Mouse (Mus musculus): ENCODE results near the gene Asna1.

Gene Asna1

DNA sequence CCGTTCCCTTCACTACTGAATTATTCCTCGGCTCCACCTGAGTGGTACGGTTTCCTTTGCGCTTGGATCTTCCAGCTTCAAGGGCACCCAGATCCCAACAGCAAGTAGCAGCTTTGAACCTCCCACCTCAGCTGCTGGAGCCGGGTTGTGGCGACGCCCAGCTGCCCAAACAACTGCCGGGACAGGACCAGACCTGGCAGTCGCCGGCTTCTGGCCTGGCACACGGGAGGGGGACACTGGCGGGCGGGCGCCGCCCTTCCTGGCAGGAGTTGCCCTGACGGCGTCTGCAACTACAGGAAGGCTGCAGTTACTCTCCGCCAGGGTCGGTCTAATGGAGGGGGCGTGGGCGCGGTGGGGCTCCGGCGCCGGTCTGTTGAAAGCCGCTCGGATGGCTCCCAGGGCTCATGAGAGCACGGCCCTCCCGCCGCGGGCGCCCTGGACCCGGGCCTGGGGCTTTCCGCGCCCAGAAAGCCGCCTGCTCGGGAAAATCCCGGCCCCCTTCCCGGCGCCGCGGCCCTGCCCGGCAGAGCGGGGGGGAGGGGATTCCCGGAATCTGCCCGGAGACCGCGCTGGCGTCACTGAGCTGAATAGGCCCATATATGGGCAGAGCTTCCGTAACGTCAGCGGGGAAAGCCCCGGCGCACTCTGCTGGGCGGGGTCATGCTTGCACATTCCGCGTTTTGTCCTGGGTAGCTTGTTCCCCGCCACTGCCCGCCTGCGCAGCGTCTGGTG lies 48.9 kb downstream of the Asna1 start:
- DNase-seq (ENCODE audit: low spot score in 2 of 2), result peak; percentile 94

DNA sequence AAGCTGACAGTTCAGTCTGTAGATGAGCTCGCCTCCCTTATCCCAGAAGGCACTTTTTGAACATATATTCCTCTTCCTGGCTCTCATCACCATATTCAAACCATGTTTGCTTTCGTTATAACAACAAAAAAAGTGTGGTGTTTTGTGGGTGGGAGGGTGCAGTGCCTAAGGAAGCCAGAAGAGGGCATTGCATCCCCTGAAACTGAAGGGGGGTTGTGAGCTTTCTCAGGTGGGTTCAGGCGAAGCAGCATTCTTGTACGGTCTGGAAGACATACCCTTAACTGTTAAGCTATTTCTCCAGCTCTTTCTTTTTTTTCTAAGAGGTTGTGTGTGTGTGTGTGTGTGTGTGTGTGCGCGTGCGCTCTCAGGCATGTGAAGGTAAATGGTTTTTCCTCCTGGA lies 49.6 kb downstream of the Asna1 start:
- DNase-seq (ENCODE audit: low spot score in 2 of 2), result peak; percentile 77 to 85

DNA sequence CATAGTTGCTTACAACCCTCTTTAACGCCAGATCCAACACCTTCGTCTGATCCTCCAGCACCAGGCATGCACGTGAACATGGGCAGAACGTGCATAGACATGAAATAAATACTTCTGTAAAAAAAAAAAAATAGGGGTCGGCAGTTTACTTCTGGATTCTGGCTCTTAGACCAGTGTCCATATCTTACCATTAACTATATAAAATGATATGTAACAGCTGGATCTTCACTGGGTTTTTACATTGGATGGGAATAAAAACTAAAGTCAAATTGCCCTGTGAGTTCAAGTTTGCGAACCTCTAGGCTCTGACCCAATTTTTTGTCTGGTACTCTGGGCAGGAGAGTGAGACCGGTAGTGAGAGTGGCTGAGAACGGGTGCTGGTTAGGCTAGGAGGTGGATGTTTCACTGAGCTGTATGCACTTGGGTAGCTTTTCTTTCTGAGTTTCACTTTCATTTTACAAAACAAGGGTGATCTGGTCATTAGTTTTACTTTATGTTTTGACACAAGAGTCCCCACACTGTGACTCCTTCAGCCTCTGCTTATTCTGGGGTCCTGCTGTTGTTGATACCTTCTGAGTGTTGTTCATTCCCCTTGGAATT lies 50.4 kb downstream of the Asna1 start:
- DNase-seq (ENCODE audit: low spot score in 2 of 2), result peak; percentile 28 to 38

DNA sequence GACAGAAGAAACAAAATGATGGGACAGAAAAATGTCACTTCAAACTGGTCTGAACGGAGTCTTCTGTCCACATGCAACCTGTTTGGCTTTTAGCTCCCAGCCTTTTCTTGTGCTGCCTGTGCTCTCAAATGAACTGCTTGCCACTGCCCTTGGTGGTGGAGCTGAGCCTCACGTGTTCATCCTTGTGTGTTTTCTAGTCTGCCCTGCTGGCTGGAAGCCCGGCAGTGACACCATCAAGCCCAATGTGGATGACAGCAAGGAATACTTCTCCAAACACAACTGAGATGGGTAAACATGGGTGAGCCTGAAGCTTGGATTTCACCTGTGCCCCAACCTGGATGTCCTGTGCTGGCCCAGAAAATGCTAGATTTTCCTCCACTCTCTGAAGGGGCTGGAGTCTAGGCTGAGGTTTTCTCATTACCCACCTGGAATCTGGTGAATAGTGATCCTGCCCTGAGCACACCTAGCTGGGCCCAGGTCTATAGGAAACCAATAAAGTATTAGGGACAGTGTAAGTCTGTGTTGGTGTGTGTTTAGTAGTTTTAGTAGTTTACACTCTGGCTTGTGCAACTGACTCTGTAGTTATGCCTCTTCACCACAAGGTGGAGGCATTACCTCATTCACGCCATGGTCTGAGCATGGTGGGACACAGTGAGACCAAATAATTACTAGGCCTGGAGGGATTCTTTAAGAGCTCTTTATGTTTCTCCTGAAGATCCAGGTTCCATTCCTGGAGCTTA lies 51.1 kb downstream of the Asna1 start:
- peak; percentile 50 to 59 for DNase-seq (ENCODE audit: low spot score in 2 of 2)

DNA sequence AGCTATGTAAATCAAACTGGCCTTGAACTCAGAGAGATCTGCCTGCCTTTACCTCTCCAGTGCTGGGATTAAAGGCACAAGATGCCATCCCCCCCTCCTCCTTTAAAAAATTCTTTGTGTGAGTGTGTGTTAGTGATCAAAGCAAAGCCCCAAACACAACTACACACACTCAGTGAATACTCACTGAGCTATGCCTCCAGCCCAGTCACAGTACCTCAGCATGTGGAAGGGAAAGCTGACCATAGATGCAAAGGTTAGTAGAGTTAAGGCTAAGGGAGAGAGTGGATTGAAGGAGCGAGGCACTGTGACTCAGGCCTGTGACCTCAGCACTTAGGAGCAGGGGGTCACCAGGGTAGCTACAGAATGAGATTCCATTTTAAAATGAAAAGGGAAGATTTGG lies 52.0 kb downstream of the Asna1 start:
- DNase-seq (ENCODE audit: low spot score in 2 of 2), result no peak

DNA sequence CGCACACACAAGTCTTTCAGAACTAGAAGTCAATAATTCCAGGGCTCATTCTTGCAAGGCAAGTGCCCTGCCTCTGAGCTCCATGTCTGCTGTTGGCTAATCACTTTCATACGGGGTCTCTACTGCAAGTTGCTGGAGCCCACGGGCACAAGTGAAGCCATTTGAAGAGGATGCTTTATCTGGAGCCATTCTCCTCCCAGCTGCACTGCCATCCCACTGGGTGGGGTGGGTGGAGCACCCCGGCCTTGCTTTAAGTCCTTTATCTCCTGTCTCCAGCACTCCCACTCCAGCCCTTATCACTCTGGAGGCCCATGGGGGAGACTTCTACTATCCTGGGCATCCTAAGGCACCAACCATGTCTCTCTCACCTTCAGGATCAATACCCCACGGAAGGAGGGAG lies 54.2 kb downstream of the Asna1 start:
- peak; percentile 73 to 86 for DNase-seq (ENCODE audit: low spot score in 2 of 2)

DNA sequence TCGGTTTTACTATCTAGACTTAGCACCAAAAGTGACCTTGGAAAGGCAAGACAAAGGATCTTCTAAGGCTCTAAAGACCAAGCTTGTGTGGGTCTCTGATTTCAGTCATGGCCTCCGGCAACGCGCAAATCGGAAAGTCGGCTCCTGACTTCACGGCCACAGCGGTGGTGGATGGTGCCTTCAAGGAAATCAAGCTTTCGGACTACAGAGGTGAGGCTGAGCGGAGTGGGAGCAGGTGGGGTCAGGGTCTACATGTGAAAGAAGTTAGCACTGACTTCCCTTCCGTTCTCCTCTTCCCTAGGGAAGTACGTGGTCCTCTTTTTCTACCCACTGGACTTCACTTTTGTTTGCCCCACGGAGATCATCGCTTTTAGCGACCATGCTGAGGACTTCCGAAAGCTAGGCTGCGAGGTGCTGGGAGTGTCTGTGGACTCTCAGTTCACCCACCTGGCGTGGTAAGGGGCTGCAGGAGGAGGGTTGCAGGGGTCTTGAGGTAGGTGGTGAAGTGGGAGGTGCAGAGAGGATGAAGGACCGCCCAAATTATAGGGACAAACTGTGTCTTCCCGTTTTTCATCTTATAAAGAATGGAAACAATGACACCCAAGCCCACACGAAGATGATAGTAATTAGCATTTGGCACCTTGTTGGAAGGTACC lies 54.8 kb downstream of the Asna1 start:
- DNase-seq (ENCODE audit: low spot score in 2 of 2), result peak; percentile 50 to 58

DNA sequence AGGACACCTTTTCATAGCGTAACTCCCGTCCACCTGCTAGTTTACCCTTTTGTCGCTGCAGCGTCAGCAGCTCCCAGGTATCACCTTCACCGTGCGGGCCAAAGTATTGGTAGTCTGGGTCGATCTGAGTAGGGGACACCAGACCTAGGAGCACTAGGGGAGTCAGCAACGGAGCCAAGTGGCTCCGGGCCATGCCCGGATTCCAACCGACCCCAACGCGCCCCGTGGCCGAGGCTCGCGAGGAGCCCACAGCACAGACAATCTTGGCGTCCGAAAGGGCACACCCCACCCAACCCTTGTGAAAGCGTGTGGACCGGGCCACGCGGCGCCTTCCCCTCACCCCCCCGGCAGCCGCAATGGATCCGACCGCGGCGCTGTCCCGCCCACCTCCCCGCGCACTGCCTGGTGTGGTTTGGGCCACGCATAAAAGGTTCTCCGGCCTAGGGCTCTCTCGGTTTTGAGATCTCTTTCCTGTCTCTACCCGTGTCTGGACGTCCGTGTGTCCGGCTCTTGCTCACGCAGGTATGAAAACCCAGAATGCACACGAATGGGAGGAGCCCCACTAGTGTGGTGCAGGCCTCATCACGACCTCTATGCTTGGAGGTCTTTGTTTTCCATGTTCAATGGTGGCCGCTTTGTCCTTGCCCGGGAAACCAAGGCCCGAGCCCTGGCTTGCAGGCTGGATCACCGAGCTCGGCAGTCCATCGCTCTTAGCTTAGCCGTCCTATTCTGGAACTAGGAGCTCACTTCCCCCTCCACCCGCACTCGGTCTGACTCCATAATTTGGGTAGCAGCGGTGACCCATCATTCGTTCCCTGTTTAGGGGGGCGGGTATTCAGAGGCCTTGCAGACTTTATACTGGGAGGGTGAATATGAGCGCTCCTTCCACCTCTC lies 55.6 kb downstream of the Asna1 start, which contains the start of the genes Gm49661, Prdx2 and Rnaseh2a:
TSS of gene Gm49661 (minus strand) at position 193 of the 894 bp plus-strand sequence.
TSS of gene Prdx2 (plus strand) at position 347 of the 894 bp plus-strand sequence.
TSS of gene Rnaseh2a (minus strand) at position 527 of the 894 bp plus-strand sequence.
- peak; percentile 85 to 88 for DNase-seq (ENCODE audit: low spot score in 2 of 2)

DNA sequence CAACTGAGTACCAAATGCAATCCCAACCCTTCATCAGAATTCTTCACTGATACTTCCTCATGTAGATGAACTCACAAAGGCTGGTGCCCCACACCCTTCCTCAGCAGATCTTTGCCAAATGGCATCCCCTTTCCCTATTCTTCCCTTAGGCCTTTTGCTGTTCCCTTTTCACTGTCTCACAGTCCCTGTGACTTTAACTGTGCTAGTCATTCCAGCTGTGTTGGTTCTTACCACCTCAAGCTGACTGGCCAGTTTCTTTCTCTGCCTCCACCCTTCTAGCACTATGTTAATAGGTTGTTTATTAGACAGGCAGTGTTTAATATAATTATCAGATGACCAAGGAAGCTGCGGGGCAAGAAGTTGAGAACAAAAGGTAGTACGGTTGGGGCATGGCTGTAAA lies 56.4 kb downstream of the Asna1 start:
- DNase-seq (ENCODE audit: low spot score in 2 of 2), result peak; percentile 31 to 49
